Mouse (Mus musculus): ENCODE results near the gene Vsig10. TPM values are rescaled to one million over a fixed set of nuclear protein-coding genes. Genes with fewer than 3 reads are reported as not detected.
A peak's percentile ranks its signal among the peaks of the same experiment; 100 is the strongest.

Gene Vsig10
- polyA plus RNA-seq, 1 experiment from 2014 or later: 1.4 TPM

GRCm38 (mm10) chr5:117358725-117359124, 39.8 kb downstream of the Vsig10 start:
- H3K27ac ChIP-seq (replicated peaks): no peak overlapping the region
- H3K27me3 ChIP-seq: no peaks in the 10 kb centered on the region
- H3K36me3 ChIP-seq: peaks cover 2% of the 10 kb centered on the region; the same call in 1 of the 2 replicates
- no peak for ATAC-seq (replicated peaks)
- peak overlapping the region; percentile 79 for H3K4me3 ChIP-seq
- WGBS: 36% methylated on average over 11 of the region's 11 CpGs
- H3K9ac ChIP-seq (replicated peaks): no peak overlapping the region
- H3K4me1 ChIP-seq: peaks cover 44% of the 10 kb centered on the region
- H3K9me3 ChIP-seq: no peaks in the 10 kb centered on the region
- H3K4me2 ChIP-seq (replicated peaks): peak overlapping the region; percentile 81

- H3K4me2 ChIP-seq (replicated peaks): no peak overlapping the region; the same call in 1 of the 2 replicates
- WGBS: 34% methylated on average over 7 of the region's 7 CpGs
These were observed 40.8 kb downstream of the Vsig10 start for GRCm38 (mm10) chr5:117359497-117360227.

GRCm38 (mm10) chr5:117360228-117360515, 41.3 kb downstream of the Vsig10 start:
- H3K4me1 ChIP-seq: peaks cover 44% of the 10 kb centered on the region
- no peak overlapping the region for H3K4me3 ChIP-seq
- no peaks in the 10 kb centered on the region for H3K27me3 ChIP-seq
- WGBS: 20% methylated on average over 13 of the region's 13 CpGs
- no peaks in the 10 kb centered on the region for H3K9me3 ChIP-seq
- no peak overlapping the region for H3K9ac ChIP-seq (replicated peaks)
- ATAC-seq (replicated peaks): no peak
- H3K4me2 ChIP-seq (replicated peaks): no peak overlapping the region; the same call in 1 of the 2 replicates
- H3K27ac ChIP-seq (replicated peaks): no peak overlapping the region
- H3K36me3 ChIP-seq: peaks cover 10% of the 10 kb centered on the region; the same call in 1 of the 2 replicates

More at GRCm38 (mm10) chr5:117359497-117360227, 40.8 kb downstream of the Vsig10 start:
- H3K4me1 ChIP-seq: peaks cover 44% of the 10 kb centered on the region
- H3K27ac ChIP-seq (replicated peaks): no peak overlapping the region
- H3K27me3 ChIP-seq: no peaks in the 10 kb centered on the region
- peak overlapping the region; percentile 32; the same call in 1 of the 2 replicates for H3K9ac ChIP-seq (replicated peaks)
- H3K4me3 ChIP-seq: no peak overlapping the region
- H3K9me3 ChIP-seq: no peaks in the 10 kb centered on the region
- no peak for ATAC-seq (replicated peaks)
- peaks cover 6% of the 10 kb centered on the region; the same call in 1 of the 2 replicates for H3K36me3 ChIP-seq

GRCm38 (mm10) chr5:117360631-117361541, 42.0 kb downstream of the Vsig10 start:
- Histone ChIP-seq H3K4me1 (peaks cover 41% of the 10 kb centered on the region), H3K9me3 (no peaks in the 10 kb centered on the region), H3K36me3 (peaks cover 15% of the 10 kb centered on the region; the same call in 1 of the 2 replicates), H3K9ac (replicated peaks) (no peak overlapping the region), H3K27me3 (no peaks in the 10 kb centered on the region), H3K4me3 (no peak overlapping the region), H3K27ac (replicated peaks) (no peak overlapping the region), H3K4me2 (replicated peaks) (no peak overlapping the region)
- 31% methylated on average over 13 of the region's 13 CpGs for WGBS
- no peak for ATAC-seq (replicated peaks)

- WGBS: 59% methylated on average over 4 of the region's 4 CpGs
- ATAC-seq (replicated peaks): no peak
- H3K4me1 ChIP-seq: peaks cover 35% of the 10 kb centered on the region
These were observed 42.7 kb downstream of the Vsig10 start for GRCm38 (mm10) chr5:117361590-117361989.

GRCm38 (mm10) chr5:117363066-117363782, 44.3 kb downstream of the Vsig10 start:
- peaks cover 20% of the 10 kb centered on the region; the same call in 1 of the 2 replicates for H3K36me3 ChIP-seq
- peaks cover 30% of the 10 kb centered on the region for H3K4me1 ChIP-seq
- no peak overlapping the region for H3K4me3 ChIP-seq
- ATAC-seq (replicated peaks): no peak
- no peak overlapping the region for H3K27ac ChIP-seq (replicated peaks)
- no peaks in the 10 kb centered on the region for H3K27me3 ChIP-seq
- 55% methylated on average over 15 of the region's 15 CpGs for WGBS
- H3K9ac ChIP-seq (replicated peaks): no peak overlapping the region
- no peak overlapping the region for H3K4me2 ChIP-seq (replicated peaks)
- no peaks in the 10 kb centered on the region for H3K9me3 ChIP-seq

More at GRCm38 (mm10) chr5:117361590-117361989, 42.7 kb downstream of the Vsig10 start:
- H3K4me3 ChIP-seq: no peak overlapping the region
- no peaks in the 10 kb centered on the region for H3K9me3 ChIP-seq
- no peak overlapping the region for H3K27ac ChIP-seq (replicated peaks)
- H3K27me3 ChIP-seq: no peaks in the 10 kb centered on the region
- H3K4me2 ChIP-seq (replicated peaks): no peak overlapping the region
- no peak overlapping the region for H3K9ac ChIP-seq (replicated peaks)
- peaks cover 16% of the 10 kb centered on the region; the same call in 1 of the 2 replicates for H3K36me3 ChIP-seq

DNA sequence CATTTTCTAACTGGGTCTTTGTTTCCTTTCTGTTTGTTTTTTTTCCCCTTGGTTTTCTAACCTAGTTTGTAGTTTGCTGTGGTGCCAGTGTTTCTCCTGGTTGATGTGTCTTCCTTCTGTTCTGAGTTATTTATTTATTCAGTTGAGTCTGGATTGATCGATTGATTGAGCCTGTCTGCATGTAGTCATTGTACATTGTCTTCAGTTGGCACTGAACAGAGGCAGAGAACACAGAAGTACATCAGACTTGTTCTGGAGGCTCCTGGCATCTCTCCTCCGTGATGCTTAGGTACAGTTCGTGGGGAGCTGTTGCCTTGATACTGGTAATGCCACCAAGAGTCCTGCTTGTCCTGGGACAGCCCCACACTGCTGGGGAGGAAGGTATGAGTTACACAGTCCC, 45.9 kb downstream of the Vsig10 start:
- Histone ChIP-seq H3K9me3 (no peaks in the 10 kb centered on the region), H3K27ac (replicated peaks) (no peak overlapping the region), H3K4me2 (replicated peaks) (no peak overlapping the region), H3K4me3 (no peak overlapping the region), H3K4me1 (peaks cover 14% of the 10 kb centered on the region), H3K9ac (replicated peaks) (no peak overlapping the region), H3K27me3 (no peaks in the 10 kb centered on the region), H3K36me3 (peaks cover 30% of the 10 kb centered on the region; the same call in 1 of the 2 replicates)
- 92% methylated on average over 3 of the region's 3 CpGs for WGBS
- no peak for ATAC-seq (replicated peaks)

DNA sequence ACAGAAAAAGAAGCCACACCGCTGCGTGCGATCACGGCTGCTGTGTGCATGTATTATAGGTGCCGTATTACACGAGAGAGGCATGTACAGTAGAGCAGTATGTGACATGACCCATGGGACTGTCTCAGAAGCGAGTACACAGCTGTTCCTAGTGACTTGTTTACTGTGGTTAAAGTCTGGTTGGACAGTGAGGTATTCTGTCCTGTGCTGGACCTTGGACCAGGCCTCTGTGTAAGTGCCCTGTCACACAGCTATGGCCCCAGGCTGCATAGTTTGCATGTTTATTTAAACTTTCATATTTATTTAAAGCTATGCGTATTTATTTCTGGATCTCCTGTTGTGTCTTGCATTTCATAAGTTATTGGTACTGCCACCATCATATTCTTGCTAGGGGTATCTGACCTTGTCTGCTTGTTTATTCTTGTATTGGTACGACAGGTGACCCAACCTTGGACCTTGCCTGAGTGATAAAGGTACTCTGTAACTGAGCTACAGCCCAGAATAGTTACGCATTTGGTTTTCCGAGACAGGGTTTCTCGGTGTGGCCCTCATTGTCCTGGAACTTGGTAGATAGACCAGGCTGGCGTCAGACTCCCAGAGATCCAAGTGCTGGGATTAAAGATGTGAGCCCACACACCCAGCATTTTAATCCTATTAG, 47.1 kb downstream of the Vsig10 start:
- WGBS: 90% methylated on average over 13 of the region's 13 CpGs
- Histone ChIP-seq H3K9ac (replicated peaks) (no peak overlapping the region), H3K36me3 (peaks cover 35% of the 10 kb centered on the region)

GRCm38 (mm10) chr5:117367206-117367605, 48.3 kb downstream of the Vsig10 start:
- Histone ChIP-seq H3K27ac (replicated peaks) (no peak overlapping the region), H3K36me3 (peaks cover 47% of the 10 kb centered on the region), H3K4me3 (no peak overlapping the region), H3K4me2 (replicated peaks) (no peak overlapping the region), H3K9me3 (no peaks in the 10 kb centered on the region), H3K27me3 (no peaks in the 10 kb centered on the region), H3K4me1 (no peaks in the 10 kb centered on the region), H3K9ac (replicated peaks) (no peak overlapping the region)
- no peak for ATAC-seq (replicated peaks)
- WGBS: 71% methylated on average over 8 of the region's 8 CpGs

More for the DNA sequence above, 47.1 kb downstream of the Vsig10 start:
- ATAC-seq (replicated peaks): no peak
- Histone ChIP-seq H3K4me2 (replicated peaks) (no peak overlapping the region), H3K4me1 (peaks cover 2% of the 10 kb centered on the region), H3K4me3 (no peak overlapping the region), H3K9me3 (no peaks in the 10 kb centered on the region), H3K27me3 (no peaks in the 10 kb centered on the region), H3K27ac (replicated peaks) (no peak overlapping the region)

DNA sequence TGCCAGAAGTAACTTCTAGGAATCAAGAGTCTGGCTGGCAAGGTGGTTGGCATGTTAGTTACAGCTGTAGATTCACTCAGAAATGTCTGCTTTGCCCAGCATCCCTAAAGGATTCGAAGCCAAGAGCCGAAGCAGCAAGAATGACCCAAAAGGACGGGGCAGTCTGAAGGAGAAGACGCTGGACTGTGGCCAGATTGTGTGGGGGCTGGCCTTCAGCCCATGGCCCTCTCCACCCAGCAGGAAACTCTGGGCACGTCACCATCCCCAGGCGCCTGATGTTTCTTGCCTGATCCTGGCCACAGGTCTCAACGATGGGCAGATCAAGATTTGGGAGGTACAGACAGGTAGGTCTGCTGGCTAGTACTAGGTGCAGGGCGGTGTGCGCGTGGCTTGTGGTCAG, 51.7 kb downstream of the Vsig10 start:
- Histone ChIP-seq H3K27ac (replicated peaks) (no peak overlapping the region), H3K4me3 (no peak overlapping the region), H3K4me1 (no peaks in the 10 kb centered on the region), H3K4me2 (replicated peaks) (no peak overlapping the region), H3K36me3 (peaks cover 56% of the 10 kb centered on the region), H3K27me3 (no peaks in the 10 kb centered on the region), H3K9ac (replicated peaks) (no peak overlapping the region), H3K9me3 (no peaks in the 10 kb centered on the region)
- no peak for ATAC-seq (replicated peaks)
- 82% methylated on average over 10 of the region's 10 CpGs for WGBS

DNA sequence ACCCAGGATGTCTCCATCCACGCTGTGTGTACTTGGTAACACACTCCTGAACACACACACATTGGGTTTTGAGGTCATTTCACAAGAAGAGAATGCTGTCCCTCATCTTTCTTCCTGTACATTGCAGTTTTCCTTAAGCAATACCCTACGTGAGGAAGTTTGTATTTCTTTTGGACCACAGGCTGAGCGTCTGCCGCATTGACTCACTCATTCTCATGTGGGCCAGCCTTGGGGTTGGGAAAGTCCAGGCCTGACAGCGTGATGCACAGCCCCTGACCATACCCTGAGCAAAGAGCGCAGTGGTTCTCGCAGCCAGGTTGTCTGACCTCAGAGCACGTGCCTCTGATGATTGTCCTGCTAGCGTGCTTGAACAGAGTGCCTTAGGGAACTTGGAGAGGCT, 54.5 kb downstream of the Vsig10 start:
- Histone ChIP-seq H3K9ac (replicated peaks) (no peak overlapping the region), H3K4me1 (no peaks in the 10 kb centered on the region), H3K9me3 (no peaks in the 10 kb centered on the region), H3K4me3 (no peak overlapping the region), H3K27me3 (no peaks in the 10 kb centered on the region), H3K36me3 (peaks cover 64% of the 10 kb centered on the region), H3K27ac (replicated peaks) (no peak overlapping the region), H3K4me2 (replicated peaks) (no peak overlapping the region)
- no peak for ATAC-seq (replicated peaks)
- WGBS: 94% methylated on average over 9 of the region's 9 CpGs

Data from forebrain, embryonic 15.5 days (tissue).